Mouse (Mus musculus): ENCODE measurements at regions not wholly inside any gene's neighbourhood (a gene's known extent, or its start where the extent isn't known, plus 50 kb on each side); places are given as distances from the start of the nearest gene placed in this dataset.

GRCm38 (mm10) chr3:3308996-3309395, 2441.6 kb upstream of the Gm8797 start:
- no peak for TF ChIP-seq MXI1 (IDR thresholded peaks at IDR 0.05; ENCODE audit: low read depth, low read length)
- no peak for TF ChIP-seq CTCF (conservative IDR thresholded peaks at IDR 0.05 in 1 of 2, IDR thresholded peaks at IDR 0.05 in 1 of 2; ENCODE audit: low read depth in 2 of 2, low read length in 2 of 2)
